Mouse (Mus musculus): Measurements from ENCODE around the gene Ap2a2.

DNA sequence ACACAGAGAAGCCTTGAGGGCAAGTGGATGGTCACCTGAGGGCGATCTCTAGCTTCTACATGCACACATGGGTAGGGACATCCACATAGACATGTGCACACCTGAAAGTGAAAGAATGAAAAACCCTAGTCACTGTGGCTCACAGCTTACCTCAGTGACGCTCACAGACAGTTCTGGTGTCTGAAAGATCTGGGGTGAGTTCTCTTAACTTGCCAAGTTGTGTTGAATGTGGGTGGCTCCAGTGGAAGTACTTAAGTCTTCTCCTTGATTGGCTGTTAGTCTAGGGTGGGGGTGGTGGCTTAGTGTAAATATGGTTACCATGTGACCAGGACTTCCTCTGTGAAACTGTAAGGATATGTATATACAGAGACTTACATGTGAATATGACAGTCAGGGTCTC is 17.0 kb downstream of the Ap2a2 start:
- TF ChIP-seq USF1 (IDR thresholded peaks at IDR 0.05; ENCODE audit: low read depth, low read length): peak; percentile 83
- no peak for TF ChIP-seq KAT2A (conservative IDR thresholded peaks at IDR 0.05; ENCODE audit: low read depth, low read length)
- peak in 1 of 2 experiments; percentile 25; a peak in 1 of 4 replicates for TF ChIP-seq POLR2A (IDR thresholded peaks at IDR 0.05; ENCODE audit: control insufficient read depth in 1 of 2, insufficient read depth in 1 of 2, low read depth in 1 of 2, low read length in 2 of 2, poor library complexity in 1 of 2)
- TF ChIP-seq ZMIZ1 (IDR thresholded peaks at IDR 0.05; ENCODE audit: low read depth, low read length): no peak
- no peak for TF ChIP-seq CTCF (IDR thresholded peaks at IDR 0.05 in 2 of 3, conservative IDR thresholded peaks at IDR 0.05 in 1 of 3; ENCODE audit: control insufficient read depth in 1 of 3, insufficient read depth in 1 of 3, low read depth in 2 of 3, low read length in 3 of 3, poor library complexity in 1 of 3, severe bottlenecking in 1 of 3)
- no peak for TF ChIP-seq E2F4 (IDR thresholded peaks at IDR 0.05; ENCODE audit: borderline replicate concordance, low read depth, low read length)
- TF ChIP-seq UBTF (IDR thresholded peaks at IDR 0.05; ENCODE audit: borderline replicate concordance, insufficient read depth, low read depth, low read length): no peak
